Mouse (Mus musculus) kidney, adult 2 months (tissue): ENCODE results near the gene Adam10.

Experiments
- CTCF ChIP-seq: fragments of 200-500 bp; conservative IDR thresholded peaks from 2 replicates; pipeline ENCODE4 v1.5.1; 2011; ENCODE audit warnings: low read depth, mild to moderate bottlenecking, control low read depth, low read length, moderate library complexity, mixed read lengths; ENCODE audit not compliant: insufficient read depth, insufficient read length
- POLR2A ChIP-seq: fragments of 200-500 bp; IDR thresholded peaks from one replicate; pipeline ENCODE4 v1.6.1; 2011; ENCODE audit warnings: low read depth, low read length, control low read depth

- TF ChIP-seq POLR2A (no peak), CTCF (no peak)
Measured at GRCm38 (mm10) chr9:70698090-70698489, 19.3 kb downstream of the Adam10 start.
